Mouse (Mus musculus): ENCODE data around the gene Gm49353. TPM values are rescaled to one million over a fixed set of nuclear protein-coding genes. Genes with fewer than 3 reads are reported as not detected.

Gm49353 gene
- not detected in 2 replicates for polyA plus RNA-seq (2015; fragmentation: Nextera tagmentation; extraction: Ambion mirVana)

GRCm38 (mm10) chr10:29198642-29199041 is at the start of gene Gm49353:
TSS of gene Gm49353 (plus strand) at chr10:29198954.

DNA sequence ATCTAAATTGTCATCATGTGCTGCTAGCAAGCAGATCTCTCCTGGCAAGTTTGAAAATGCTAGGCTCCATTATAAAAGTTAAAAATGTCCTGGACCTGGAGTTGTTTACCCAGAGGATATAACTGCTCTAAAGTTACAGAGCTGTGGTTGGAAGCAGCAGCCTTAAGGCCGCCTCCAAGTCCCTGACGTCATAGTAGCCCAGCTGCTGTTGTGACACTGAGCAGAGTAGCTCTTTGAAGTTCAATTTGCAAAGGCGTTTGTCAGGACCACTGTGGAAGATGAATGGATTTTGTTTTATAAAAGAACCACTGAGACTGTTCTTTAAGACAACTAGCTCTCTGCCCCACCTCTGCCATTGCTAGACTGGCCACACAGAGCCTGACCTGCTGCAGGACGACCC is 12.7 kb downstream of the Gm49353 start, which contains the start of gene 9330159F19Rik:
Gene 9330159F19Rik, plus strand, starts transcription at position 154 of the 400 bp plus-strand sequence.

Other genes with a start within 250 kb of the Gm49353 start
- not detected in 2 replicates for gene 2310057J18Rik, start 212.7 kb upstream of the Gm49353 start, polyA plus RNA-seq (2015; fragmentation: Nextera tagmentation; extraction: Ambion mirVana)
- gene Soga3, start 55.1 kb upstream of the Gm49353 start, polyA plus RNA-seq (2015; fragmentation: Nextera tagmentation; extraction: Ambion mirVana): not detected in 2 replicates
- not detected in 2 replicates for gene 9330159F19Rik, start 12.7 kb downstream of the Gm49353 start, polyA plus RNA-seq (2015; fragmentation: Nextera tagmentation; extraction: Ambion mirVana)
- gene Echdc1, start 114.2 kb downstream of the Gm49353 start, polyA plus RNA-seq (2015; fragmentation: Nextera tagmentation; extraction: Ambion mirVana): 13.2 and 15.2 TPM in 2 replicates
- gene Rnf146, start 163.5 kb downstream of the Gm49353 start, polyA plus RNA-seq (2015; fragmentation: Nextera tagmentation; extraction: Ambion mirVana): 20.9 and 24.1 TPM in 2 replicates

Data from spleen, postnatal 0 days (tissue).